20 mouse cellular contexts compared by ENCODE assay signal in genomic region chr11:52388150-52388549, GRCm38 (mm10). TPM values are rescaled to one million over a fixed set of nuclear protein-coding genes. Genes with fewer than 3 reads are reported as not detected.
DNase-seq lines count a peak whose midpoint lies in the region; ATAC-seq and TF ChIP-seq lines count a peak whose summit lies in the region.
"Had no signal": no experiment of that assay in that cellular context is flagged by ENCODE, and none has a peak within 500 bp of the region (broad histone marks: within the 10 kb centered on the region; RNA-seq: fewer than 3 reads in every experiment).

No protein-coding gene starts in this region.

- in situ Hi-C loops in ES-E14 (cut with MboI; ENCODE audit: low sequenced_read_pairs in 2 of 2, unreplicated experiment in 2 of 2), result no loop called here

- H3K27me3 ChIP-seq in E14TG2a.4 (ENCODE audit: insufficient read depth, low read length) (no peaks in the 10 kb centered on the region), ES-Bruce4 (ENCODE audit: control insufficient read depth, insufficient read depth, low read length, poor library complexity, severe bottlenecking) (no peaks in the 10 kb centered on the region)
- no peaks in the 10 kb centered on the region for H3K27me3 ChIP-seq in lung, postnatal 0 days (replicated peaks; ENCODE audit: insufficient read depth, low read length)
- H3K27me3 ChIP-seq in intestine, embryonic 15.5 days (replicated peaks), result no peaks in the 10 kb centered on the region
- H3K27me3 ChIP-seq: embryonic facial prominence, embryonic 12.5 days; forebrain, embryonic 13.5 days; forebrain, embryonic 15.5 days had no signal

- ATAC-seq in lung, postnatal 0 days, result no peak
- no peak for ATAC-seq in intestine, embryonic 15.5 days
- ATAC-seq: forebrain, embryonic 13.5 days; forebrain, embryonic 15.5 days; forebrain, postnatal 0 days had no signal

- H3K9me3 ChIP-seq in E14TG2a.4 (ENCODE audit: low read length), result no peaks in the 10 kb centered on the region
- H3K9me3 ChIP-seq in ES-Bruce4 (replicated peaks; ENCODE audit: control insufficient read depth, insufficient read depth, low read length, poor library complexity, severe bottlenecking), result no peaks in the 10 kb centered on the region
- H3K9me3 ChIP-seq in ES-E14 (ENCODE audit: control insufficient read depth, insufficient read depth, low read depth, low read length), result no peaks in the 10 kb centered on the region
- H3K9me3 ChIP-seq in lung, postnatal 0 days (ENCODE audit: low read length), result no peaks in the 10 kb centered on the region
- no peaks in the 10 kb centered on the region for H3K9me3 ChIP-seq in intestine, embryonic 15.5 days
- H3K9me3 ChIP-seq: embryonic facial prominence, embryonic 10.5 days; embryonic facial prominence, embryonic 12.5 days; forebrain, embryonic 13.5 days; forebrain, embryonic 15.5 days had no signal

- peaks cover 70% of the 10 kb centered on the region for H3K36me3 ChIP-seq in E14TG2a.4 (ENCODE audit: insufficient read depth, low read length)
- peaks cover 48% of the 10 kb centered on the region for H3K36me3 ChIP-seq in ES-Bruce4 (ENCODE audit: control insufficient read depth, insufficient read depth, low read length, poor library complexity, severe bottlenecking)
- H3K36me3 ChIP-seq in ES-E14 (ENCODE audit: control insufficient read depth, insufficient read depth, low read length, poor library complexity, severe bottlenecking), result peaks cover 40% of the 10 kb centered on the region
- H3K36me3 ChIP-seq in lung, postnatal 0 days (ENCODE audit: insufficient read depth, low read length), result peaks cover 36% of the 10 kb centered on the region
- peaks cover 41% of the 10 kb centered on the region for H3K36me3 ChIP-seq in intestine, embryonic 15.5 days

- no peak for TF ChIP-seq CTCF in E14TG2a.4 (conservative IDR thresholded peaks at IDR 0.05; ENCODE audit: low read length)
- TF ChIP-seq CTCF in ES-Bruce4 (IDR thresholded peaks at IDR 0.05; ENCODE audit: low read depth, low read length), result no peak
- TF ChIP-seq CTCF in lung, postnatal 0 days (IDR thresholded peaks at IDR 0.05), result no peak

- H3K4me3 ChIP-seq in E14TG2a.4 (replicated peaks; ENCODE audit: low read length), result peak overlapping the region; percentile 65; the same call in 1 of the 2 replicates
- no peak overlapping the region for H3K4me3 ChIP-seq in ES-Bruce4 (ENCODE audit: low read depth, low read length)
- no peak overlapping the region; a peak in 1 of 4 replicates for H3K4me3 ChIP-seq in ES-E14 (ENCODE audit: insufficient read depth in 1 of 2, low read depth in 1 of 2, low read length in 2 of 2, poor library complexity in 1 of 2, severe bottlenecking in 1 of 2)
- no peak overlapping the region for H3K4me3 ChIP-seq in lung, postnatal 0 days (ENCODE audit: low read depth, low read length)
- H3K4me3 ChIP-seq in intestine, embryonic 15.5 days (replicated peaks), result no peak overlapping the region
- H3K4me3 ChIP-seq: embryonic facial prominence, embryonic 10.5 days; embryonic facial prominence, embryonic 12.5 days; forebrain, embryonic 13.5 days; forebrain, embryonic 15.5 days had no signal

- H3K27ac ChIP-seq in ES-Bruce4 (ENCODE audit: insufficient read depth, low read length) (peak overlapping the region; percentile 80), ES-E14 (ENCODE audit: insufficient read depth, low read depth, low read length, poor library complexity, severe bottlenecking) (peak overlapping the region; percentile 85)
- H3K27ac ChIP-seq in lung, postnatal 0 days (ENCODE audit: low read length), result no peak overlapping the region
- H3K27ac ChIP-seq in intestine, embryonic 15.5 days, result no peak overlapping the region
- H3K27ac ChIP-seq: embryonic facial prominence, embryonic 10.5 days; embryonic facial prominence, embryonic 12.5 days; forebrain, embryonic 13.5 days; forebrain, embryonic 15.5 days had no signal

- no peak overlapping the region for H3K9ac ChIP-seq in ES-Bruce4 (ENCODE audit: low read depth, poor library complexity, severe bottlenecking)
- no peak overlapping the region for H3K9ac ChIP-seq in ES-E14 (ENCODE audit: insufficient read depth, low read depth, low read length, poor library complexity, severe bottlenecking)
- H3K9ac ChIP-seq in lung, postnatal 0 days (replicated peaks; ENCODE audit: low read depth), result no peak overlapping the region
- H3K9ac ChIP-seq in intestine, embryonic 15.5 days, result no peak overlapping the region
- H3K9ac ChIP-seq: embryonic facial prominence, embryonic 12.5 days; forebrain, embryonic 13.5 days; forebrain, embryonic 15.5 days; forebrain, postnatal 0 days had no signal

- WGBS in lung, postnatal 0 days, result 89% methylated on average over 12 of the region's 12 CpGs
- WGBS in intestine, embryonic 15.5 days, result 92% methylated on average over 12 of the region's 12 CpGs

- TF ChIP-seq POLR2A in ES-Bruce4 (IDR thresholded peaks at IDR 0.05; ENCODE audit: insufficient read depth, low read length), result no peak

- DNase-seq in ES-E14 (ENCODE audit: low read depth, low spot score) (no peak), ZHBTc4 (ENCODE audit: low read depth, low spot score) (peak; percentile 42)
- no peak for DNase-seq in lung, postnatal 0 days (ENCODE audit: low spot score)
- DNase-seq in urinary bladder, postnatal 10 days (ENCODE audit: low spot score), result no peak
- DNase-seq: adrenal gland, adult 2 months; adrenal gland, postnatal 10 days; adrenal gland, postnatal 25 days; cerebellum, adult 11-12 months; cerebellum, adult 2 months; cerebellum, adult 9-10 months; cerebellum, postnatal 10 days; cerebellum, postnatal 25 days; forebrain, postnatal 0 days had no signal

- TF ChIP-seq EP300 in ES-Bruce4 (IDR thresholded peaks at IDR 0.05; ENCODE audit: insufficient read depth, low read depth, low read length), result peak; percentile 63; the same call in 1 of the 2 replicates
- no peak for TF ChIP-seq EP300 in lung, postnatal 0 days (IDR thresholded peaks at IDR 0.05)

- H3K4me1 ChIP-seq in E14TG2a.4 (replicated peaks; ENCODE audit: low read depth, low read length) (peaks cover 73% of the 10 kb centered on the region), ES-Bruce4 (ENCODE audit: control insufficient read depth, insufficient read depth, low read length) (peaks cover 3% of the 10 kb centered on the region), ES-E14 (ENCODE audit: control insufficient read depth in 2 of 2, insufficient read depth in 2 of 2, low read length in 2 of 2, poor library complexity in 1 of 2) (peaks cover 4 to 28% of the 10 kb centered on the region in 2 experiments; a peak in 3 of 4 replicates)
- no peaks in the 10 kb centered on the region for H3K4me1 ChIP-seq in lung, postnatal 0 days (ENCODE audit: insufficient read depth, low read depth, low read length)
- H3K4me1 ChIP-seq in intestine, embryonic 15.5 days (replicated peaks), result no peaks in the 10 kb centered on the region
- H3K4me1 ChIP-seq: embryonic facial prominence, embryonic 10.5 days; embryonic facial prominence, embryonic 12.5 days; forebrain, embryonic 13.5 days; forebrain, embryonic 15.5 days had no signal

- H3K4me2 ChIP-seq in lung, postnatal 0 days (replicated peaks; ENCODE audit: low read depth, low read length), result no peak overlapping the region
- H3K4me2 ChIP-seq in intestine, embryonic 15.5 days (replicated peaks), result no peak overlapping the region
- H3K4me2 ChIP-seq: embryonic facial prominence, embryonic 12.5 days; forebrain, embryonic 13.5 days; forebrain, embryonic 15.5 days had no signal

TF ChIP-seq in ES-E14, 5 proteins besides CTCF, POLR2A, EP300 and RAD21:
- TF ChIP-seq MAFK (IDR thresholded peaks at IDR 0.05; ENCODE audit: insufficient read depth, low read depth, low read length) (no peak), ZC3H11A (IDR thresholded peaks at IDR 0.05; ENCODE audit: borderline replicate concordance, low read depth, low read length) (no peak), ZNF384 (IDR thresholded peaks at IDR 0.05; ENCODE audit: low read depth, low read length) (no peak), HCFC1 (IDR thresholded peaks at IDR 0.05; ENCODE audit: borderline replicate concordance, insufficient read depth, low read length) (no peak), CHD2 (IDR thresholded peaks at IDR 0.05; ENCODE audit: low read depth, low read length) (no peak)

RNA-seq across cellular contexts. Expression of gene 9530068E07Rik, which starts 8.1 kb away (rescaled TPM):
- polyA plus RNA-seq in ES-Bruce4 (2011; ENCODE audit: insufficient read depth, insufficient read length, low read depth, missing spikeins), result 53.7 and 54.9 TPM in 2 replicates
- 54.7 and 55.0 TPM in 2 replicates for total RNA-seq in ES-E14 (2012; rRNA removed)
- polyA plus RNA-seq in lung, postnatal 0 days (2015; fragmentation: Nextera tagmentation; extraction: Ambion mirVana), result 151 and 155 TPM in 2 replicates
- 159 and 166 TPM in 2 replicates for polyA plus RNA-seq in intestine, embryonic 15.5 days (2015; fragmentation: Nextera tagmentation; extraction: Ambion mirVana)

RNA-seq across cellular contexts. Expression of gene Vdac1, which starts 27.5 kb away (rescaled TPM):
- polyA plus RNA-seq in ES-Bruce4 (2011; ENCODE audit: insufficient read depth, insufficient read length, low read depth, missing spikeins), result 478 and 491 TPM in 2 replicates
- 238 and 268 TPM in 2 replicates for total RNA-seq in ES-E14 (2012; rRNA removed)
- polyA plus RNA-seq in lung, postnatal 0 days (2015; fragmentation: Nextera tagmentation; extraction: Ambion mirVana), result 127 and 140 TPM in 2 replicates
- polyA plus RNA-seq in intestine, embryonic 15.5 days (2015; fragmentation: Nextera tagmentation; extraction: Ambion mirVana), result 287 and 295 TPM in 2 replicates

Comparison
In these comparisons a context has a peak if more than half of its experiments do, and no peak if none do; other contexts are left out.
1. H3K27ac ChIP-seq: peak in ES-Bruce4 (single experiment) and ES-E14 (single experiment); none in lung, postnatal 0 days (single experiment) and intestine, embryonic 15.5 days (single experiment).